ENCODE assay signal across 8 mouse cellular contexts in genomic region chr3:19894258-19894629, GRCm38 (mm10).
DNase-seq lines count a peak whose midpoint lies in the region; ATAC-seq and TF ChIP-seq lines count a peak whose summit lies in the region.

No protein-coding gene starts in this region.

- H3K79me2 ChIP-seq in MEL (ENCODE audit: control insufficient read depth, insufficient read depth, low read length, poor library complexity), result peaks cover 11% of the 10 kb centered on the region

- H3K27me3 ChIP-seq in heart, embryonic 15.5 days, result no peaks in the 10 kb centered on the region
- H3K27me3 ChIP-seq in MEL (ENCODE audit: control insufficient read depth in 1 of 2, insufficient read depth in 2 of 2, low read length in 2 of 2), result no peaks in the 10 kb centered on the region
- no peaks in the 10 kb centered on the region for H3K27me3 ChIP-seq in hindbrain, embryonic 12.5 days
- H3K27me3 ChIP-seq in midbrain, embryonic 11.5 days (ENCODE audit: control insufficient read depth, insufficient read depth, low read length), result no peaks in the 10 kb centered on the region

- TF ChIP-seq POLR2A in MEL (IDR thresholded peaks at IDR 0.05; ENCODE audit: control insufficient read depth in 1 of 2, insufficient read depth in 1 of 2, low read depth in 1 of 2, low read length in 2 of 2, poor library complexity in 1 of 2), result peak in 1 of 2 experiments; percentile 48; a peak in 1 of 4 replicates

- no peak overlapping the region for H3K27ac ChIP-seq in heart, embryonic 15.5 days
- no peak overlapping the region for H3K27ac ChIP-seq in MEL (ENCODE audit: control insufficient read depth, low read depth, low read length)
- no peak overlapping the region for H3K27ac ChIP-seq in hindbrain, embryonic 12.5 days
- no peak overlapping the region for H3K27ac ChIP-seq in midbrain, embryonic 11.5 days (ENCODE audit: low read depth, low read length)

- H3K9me3 ChIP-seq in heart, embryonic 15.5 days (replicated peaks), result no peaks in the 10 kb centered on the region
- H3K9me3 ChIP-seq in MEL (replicated peaks; ENCODE audit: insufficient read depth, low read length), result no peaks in the 10 kb centered on the region
- no peaks in the 10 kb centered on the region for H3K9me3 ChIP-seq in hindbrain, embryonic 12.5 days (replicated peaks)
- H3K9me3 ChIP-seq in midbrain, embryonic 11.5 days (ENCODE audit: control insufficient read depth, low read length), result no peaks in the 10 kb centered on the region

- no peak for TF ChIP-seq EP300 in MEL (IDR thresholded peaks at IDR 0.05; ENCODE audit: low read depth in 1 of 2, low read length in 2 of 2)

- peak; percentile 28; the same call in 1 of the 2 replicates for ATAC-seq in heart, embryonic 15.5 days (replicated peaks; ENCODE audit: insufficient number of reproducible peaks, insufficient read depth, low FRiP score, low read depth)
- no peak for ATAC-seq in hindbrain, embryonic 12.5 days (ENCODE audit: low FRiP score)
- ATAC-seq in midbrain, embryonic 11.5 days (ENCODE audit: low FRiP score), result no peak

- 5% methylated on average over 10 of the region's 10 CpGs for WGBS in heart, embryonic 15.5 days
- 5% methylated on average over 10 of the region's 10 CpGs for WGBS in hindbrain, embryonic 12.5 days
- WGBS in midbrain, embryonic 11.5 days, result 5% methylated on average over 10 of the region's 10 CpGs

- no peak for DNase-seq in heart, postnatal 10 days
- no peak for DNase-seq in MEL (ENCODE audit: low read depth, low spot score)
- no peak for DNase-seq in midbrain, embryonic 11.5 days (ENCODE audit: low spot score, missing footprints)
- DNase-seq in right cerebral cortex, postnatal 10 days (ENCODE audit: low spot score in 2 of 2), result no peak
- no peak for DNase-seq in thymus, postnatal 14 days
- DNase-seq in lung, postnatal 36 days, result no peak

- H3K36me3 ChIP-seq in heart, embryonic 15.5 days, result peaks cover 8% of the 10 kb centered on the region; the same call in 1 of the 2 replicates
- H3K36me3 ChIP-seq in MEL (ENCODE audit: control insufficient read depth in 1 of 2, insufficient read depth in 2 of 2, low read length in 2 of 2), result peaks cover 0 to 17% of the 10 kb centered on the region in 2 experiments; a peak in 2 of 4 replicates
- peaks cover 8% of the 10 kb centered on the region; the same call in 1 of the 2 replicates for H3K36me3 ChIP-seq in hindbrain, embryonic 12.5 days
- no peaks in the 10 kb centered on the region for H3K36me3 ChIP-seq in midbrain, embryonic 11.5 days (ENCODE audit: control insufficient read depth, insufficient read depth, low read length)

- H3K4me1 ChIP-seq in heart, embryonic 15.5 days (replicated peaks), result peaks cover 21% of the 10 kb centered on the region
- peaks cover 2 to 7% of the 10 kb centered on the region in 2 experiments for H3K4me1 ChIP-seq in MEL (ENCODE audit: control insufficient read depth in 1 of 2, insufficient read depth in 2 of 2, low read length in 2 of 2)
- peaks cover 18% of the 10 kb centered on the region for H3K4me1 ChIP-seq in hindbrain, embryonic 12.5 days
- peaks cover 4% of the 10 kb centered on the region for H3K4me1 ChIP-seq in midbrain, embryonic 11.5 days (ENCODE audit: control insufficient read depth, insufficient read depth, low read length)

- H3K9ac ChIP-seq in heart, embryonic 15.5 days, result peak overlapping the region; percentile 44
- H3K9ac ChIP-seq in MEL (ENCODE audit: control insufficient read depth, low read depth, low read length, poor library complexity, severe bottlenecking), result peak overlapping the region; percentile 75
- no peak overlapping the region for H3K9ac ChIP-seq in hindbrain, embryonic 12.5 days
- peak overlapping the region; percentile 68 for H3K9ac ChIP-seq in midbrain, embryonic 11.5 days (ENCODE audit: low read length)

- peak overlapping the region; percentile 76 for H3K4me3 ChIP-seq in heart, embryonic 15.5 days
- H3K4me3 ChIP-seq in MEL (ENCODE audit: control insufficient read depth in 1 of 2, insufficient read depth in 1 of 2, low read depth in 2 of 2, low read length in 2 of 2), result peak overlapping the region; percentile 80 to 86
- peak overlapping the region; percentile 89 for H3K4me3 ChIP-seq in hindbrain, embryonic 12.5 days
- H3K4me3 ChIP-seq in midbrain, embryonic 11.5 days (ENCODE audit: low read depth, low read length), result peak overlapping the region; percentile 87

- H3K4me2 ChIP-seq in heart, embryonic 15.5 days, result peak overlapping the region; percentile 87
- H3K4me2 ChIP-seq in hindbrain, embryonic 12.5 days (replicated peaks), result peak overlapping the region; percentile 57
- peak overlapping the region; percentile 82 for H3K4me2 ChIP-seq in midbrain, embryonic 11.5 days

- intact Hi-C loops in heart, postnatal 10 days (cut with DNase I), result loop anchor here (1.0 to 5.0 kb wide), 6 partner anchors 199 to 582 kb away; partner anchors contain the start of gene 1700064H15Rik

- TF ChIP-seq CTCF in MEL (IDR thresholded peaks at IDR 0.05 in 2 of 3, conservative IDR thresholded peaks at IDR 0.05 in 1 of 3; ENCODE audit: control insufficient read depth in 1 of 3, insufficient read depth in 1 of 3, low read depth in 2 of 3, low read length in 3 of 3, poor library complexity in 1 of 3, severe bottlenecking in 1 of 3), result no peak

- no peak for TF ChIP-seq RAD21 in MEL (IDR thresholded peaks at IDR 0.05; ENCODE audit: low read depth, low read length)

TF ChIP-seq in MEL, 35 proteins besides CTCF, POLR2A, EP300 and RAD21:
- TF ChIP-seq NELFE (IDR thresholded peaks at IDR 0.05; ENCODE audit: low read depth, low read length) (peak; percentile 27; the same call in 1 of the 2 replicates), POLR2AphosphoS2 (IDR thresholded peaks at IDR 0.05; ENCODE audit: low read length) (no peak), ZMIZ1 (IDR thresholded peaks at IDR 0.05; ENCODE audit: low read depth, low read length) (no peak), E2F4 (IDR thresholded peaks at IDR 0.05; ENCODE audit: borderline replicate concordance, low read depth, low read length) (peak; percentile 85; the same call in 1 of the 2 replicates), SMC3 (IDR thresholded peaks at IDR 0.05; ENCODE audit: low read depth, low read length) (no peak), ZKSCAN1 (IDR thresholded peaks at IDR 0.05; ENCODE audit: low read depth, low read length) (no peak)
